Mouse (Mus musculus): ENCODE data around the gene Gps1.

DNA sequence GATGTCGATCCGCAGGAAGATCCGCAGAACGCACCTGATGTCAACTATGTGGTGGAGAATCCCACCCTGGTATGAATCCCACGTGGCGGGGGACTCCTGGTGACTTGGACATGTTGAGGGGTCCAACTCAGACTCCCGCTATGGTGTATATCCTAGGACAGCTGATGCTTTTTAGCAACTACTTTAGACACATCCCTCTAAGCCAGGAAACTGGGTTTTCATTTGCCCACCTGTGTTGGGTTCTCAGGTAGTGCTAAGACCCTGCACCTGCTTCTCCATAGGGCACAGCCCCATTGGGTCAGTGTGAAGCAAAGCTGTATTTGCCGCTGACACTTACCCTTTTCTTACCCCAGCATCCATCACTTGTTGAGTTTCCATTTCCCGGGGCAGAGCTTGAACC, 1.1 kb downstream of the Gps1 start:
- TF ChIP-seq CTCF (IDR thresholded peaks at IDR 0.05; ENCODE audit: insufficient read depth, low read depth, low read length) (no peak), POLR2A (IDR thresholded peaks at IDR 0.05; ENCODE audit: insufficient read depth, low read depth, low read length) (no peak)
